Mouse (Mus musculus) intestine, embryonic 15.5 days (tissue): Measurements from ENCODE around the gene Scube3. TPM values are rescaled to one million over a fixed set of nuclear protein-coding genes. Genes with fewer than 3 reads are reported as not detected.

ENCODE experiments used
- ATAC-seq: fragments of 200-750 bp; cut with Nextera tagmentation; 2 replicates; pipeline ENCODE4 v1.8.0; 2017; ENCODE audit warnings: moderate TSS enrichment, moderate library complexity
- H3K27ac ChIP-seq: fragments of 300-500 bp; sonication (generic); 2 replicates; pipeline ENCODE4 v1.5.1; 2015; ENCODE audit warnings: mild to moderate bottlenecking, inconsistent platforms
- H3K27me3 ChIP-seq: fragments of 300-500 bp; sonication (generic); replicated peaks from 2 replicates; pipeline ENCODE4 v1.6.1; 2015; ENCODE audit warnings: inconsistent platforms
- H3K36me3 ChIP-seq: fragments of 300-500 bp; sonication (generic); 2 replicates; pipeline ENCODE4 v1.6.1; 2015; ENCODE audit warnings: inconsistent platforms
- H3K4me1 ChIP-seq: fragments of 300-500 bp; sonication (generic); replicated peaks from 2 replicates; pipeline ENCODE4 v1.6.1; 2015; ENCODE audit warnings: inconsistent platforms
- H3K4me2 ChIP-seq: fragments of 300-500 bp; sonication (generic); replicated peaks from 2 replicates; pipeline ENCODE4 v1.6.1; 2015; ENCODE audit warnings: mild to moderate bottlenecking, inconsistent platforms
- H3K4me3 ChIP-seq: fragments of 300-500 bp; sonication (generic); replicated peaks from 2 replicates; pipeline ENCODE4 v1.5.1; 2015; ENCODE audit warnings: inconsistent platforms
- H3K9ac ChIP-seq: fragments of 300-500 bp; sonication (generic); 2 replicates; pipeline ENCODE4 v1.6.1; 2015; ENCODE audit warnings: inconsistent platforms
- H3K9me3 ChIP-seq: fragments of 300-500 bp; sonication (generic); 2 replicates; pipeline ENCODE4 v1.6.1; 2016; ENCODE audit warnings: inconsistent platforms
- WGBS: fragments of 180-500 bp; shearing (Covaris S2); methylation state at CpG from one replicate; pipeline ENCODE4 v1.1.7; 2015; 5-methylcytosine and 5-hydroxymethylcytosine counted together
- polyA plus RNA-seq: library from polyadenylated mRNA; unstranded; fragments of >200 nt; fragmentation: Nextera tagmentation; extraction: Ambion mirVana; gene quantifications from 2 replicates; pipeline ENCODE4 v1.2.1, GENCODE M21; 2015

Scube3 gene
- 2.0 and 2.5 TPM in 2 replicates for polyA plus RNA-seq

GRCm38 (mm10) chr17:28141771-28142699 is at the start of gene Scube3:
Scube3 (plus strand) TSS chr17:28142141.
- Histone ChIP-seq H3K36me3 (no peaks in the 10 kb centered on the region), H3K4me1 (peaks cover 30% of the 10 kb centered on the region), H3K27ac (peak within 1 kb of the TSS; percentile 30; the same call in 1 of the 2 replicates), H3K4me3 (peak within 1 kb of the TSS; percentile 67), H3K9me3 (no peaks in the 10 kb centered on the region), H3K27me3 (peaks cover 13% of the 10 kb centered on the region), H3K4me2 (peak within 1 kb of the TSS; percentile 99), H3K9ac (peak within 1 kb of the TSS; percentile 66)
- WGBS, result under 1% methylated on average over 70 of the region's 97 CpGs
- peak; percentile 76 for ATAC-seq

- H3K36me3 ChIP-seq, result no peaks in the 10 kb centered on the region
- no peak overlapping the region for H3K9ac ChIP-seq
- ATAC-seq, result no peak
- no peaks in the 10 kb centered on the region for H3K27me3 ChIP-seq
- 86% methylated on average over 2 of the region's 2 CpGs for WGBS
- H3K4me1 ChIP-seq, result no peaks in the 10 kb centered on the region
- no peak overlapping the region for H3K4me2 ChIP-seq
- no peak overlapping the region for H3K4me3 ChIP-seq
- no peak overlapping the region for H3K27ac ChIP-seq
- no peaks in the 10 kb centered on the region for H3K9me3 ChIP-seq
These were observed 49.6 kb upstream of the Scube3 start for GRCm38 (mm10) chr17:28092297-28092696.

- H3K4me1 ChIP-seq, result no peaks in the 10 kb centered on the region
- no peaks in the 10 kb centered on the region for H3K9me3 ChIP-seq
- H3K27me3 ChIP-seq, result no peaks in the 10 kb centered on the region
- no peaks in the 10 kb centered on the region for H3K36me3 ChIP-seq
- H3K27ac ChIP-seq, result no peak overlapping the region
- no peak for ATAC-seq
- H3K9ac ChIP-seq, result no peak overlapping the region
- 80% methylated on average over 3 of the region's 3 CpGs for WGBS
- no peak overlapping the region for H3K4me3 ChIP-seq
- no peak overlapping the region for H3K4me2 ChIP-seq
These were observed 48.1 kb upstream of the Scube3 start for GRCm38 (mm10) chr17:28093837-28094236.

GRCm38 (mm10) chr17:28096418-28096817 is 45.5 kb upstream of the Scube3 start:
- 79% methylated on average over 10 of the region's 10 CpGs for WGBS
- Histone ChIP-seq H3K9me3 (no peaks in the 10 kb centered on the region), H3K4me2 (no peak overlapping the region), H3K36me3 (no peaks in the 10 kb centered on the region), H3K27me3 (no peaks in the 10 kb centered on the region), H3K9ac (no peak overlapping the region), H3K4me3 (no peak overlapping the region), H3K4me1 (no peaks in the 10 kb centered on the region), H3K27ac (no peak overlapping the region)
- ATAC-seq, result no peak

GRCm38 (mm10) chr17:28097308-28097707 is 44.6 kb upstream of the Scube3 start:
- H3K4me2 ChIP-seq, result no peak overlapping the region
- ATAC-seq, result no peak
- H3K4me3 ChIP-seq, result no peak overlapping the region
- no peak overlapping the region for H3K27ac ChIP-seq
- no peaks in the 10 kb centered on the region for H3K27me3 ChIP-seq
- H3K9ac ChIP-seq, result no peak overlapping the region
- H3K9me3 ChIP-seq, result no peaks in the 10 kb centered on the region
- H3K4me1 ChIP-seq, result 0 out of 2 replicates have a peak, but pooled peaks cover 4% of the 10 kb centered on the region
- no peaks in the 10 kb centered on the region for H3K36me3 ChIP-seq
- 80% methylated on average over 13 of the region's 13 CpGs for WGBS

GRCm38 (mm10) chr17:28099086-28099485 is 42.9 kb upstream of the Scube3 start:
- 57% methylated on average over 3 of the region's 3 CpGs for WGBS
- no peak overlapping the region for H3K4me3 ChIP-seq
- H3K27me3 ChIP-seq, result no peaks in the 10 kb centered on the region
- H3K27ac ChIP-seq, result no peak overlapping the region
- no peaks in the 10 kb centered on the region for H3K9me3 ChIP-seq
- H3K4me2 ChIP-seq, result no peak overlapping the region
- no peaks in the 10 kb centered on the region for H3K36me3 ChIP-seq
- ATAC-seq, result no peak
- H3K9ac ChIP-seq, result no peak overlapping the region
- 0 out of 2 replicates have a peak, but pooled peaks cover 4% of the 10 kb centered on the region for H3K4me1 ChIP-seq

- WGBS, result 91% methylated on average over 1 of the region's 1 CpGs
- H3K27ac ChIP-seq, result no peak overlapping the region
- H3K27me3 ChIP-seq, result no peaks in the 10 kb centered on the region
- H3K4me2 ChIP-seq, result no peak overlapping the region
- H3K4me3 ChIP-seq, result no peak overlapping the region
- no peak overlapping the region for H3K9ac ChIP-seq
- H3K36me3 ChIP-seq, result no peaks in the 10 kb centered on the region
- H3K9me3 ChIP-seq, result no peaks in the 10 kb centered on the region
- H3K4me1 ChIP-seq, result 0 out of 2 replicates have a peak, but pooled peaks cover 4% of the 10 kb centered on the region
- no peak for ATAC-seq
These were observed 41.3 kb upstream of the Scube3 start for GRCm38 (mm10) chr17:28100669-28101068.

GRCm38 (mm10) chr17:28101284-28101887 is 40.6 kb upstream of the Scube3 start:
- Histone ChIP-seq H3K9me3 (no peaks in the 10 kb centered on the region), H3K36me3 (no peaks in the 10 kb centered on the region), H3K27ac (no peak overlapping the region), H3K4me2 (no peak overlapping the region), H3K9ac (no peak overlapping the region), H3K4me3 (no peak overlapping the region), H3K27me3 (no peaks in the 10 kb centered on the region), H3K4me1 (0 out of 2 replicates have a peak, but pooled peaks cover 4% of the 10 kb centered on the region)
- no peak for ATAC-seq
- 33% methylated on average over 12 of the region's 12 CpGs for WGBS

GRCm38 (mm10) chr17:28101902-28102319 is 40.0 kb upstream of the Scube3 start:
- ATAC-seq, result no peak
- no peaks in the 10 kb centered on the region for H3K27me3 ChIP-seq
- no peak overlapping the region for H3K27ac ChIP-seq
- H3K4me3 ChIP-seq, result no peak overlapping the region
- 0 out of 2 replicates have a peak, but pooled peaks cover 4% of the 10 kb centered on the region for H3K4me1 ChIP-seq
- 26% methylated on average over 10 of the region's 10 CpGs for WGBS
- no peak overlapping the region for H3K4me2 ChIP-seq
- H3K9ac ChIP-seq, result no peak overlapping the region
- H3K9me3 ChIP-seq, result no peaks in the 10 kb centered on the region
- no peaks in the 10 kb centered on the region for H3K36me3 ChIP-seq

GRCm38 (mm10) chr17:28104416-28104815 is 37.5 kb upstream of the Scube3 start:
- H3K9me3 ChIP-seq, result no peaks in the 10 kb centered on the region
- H3K4me3 ChIP-seq, result no peak overlapping the region
- H3K27me3 ChIP-seq, result no peaks in the 10 kb centered on the region
- 0 out of 2 replicates have a peak, but pooled peaks cover 4% of the 10 kb centered on the region for H3K4me1 ChIP-seq
- 76% methylated on average over 6 of the region's 6 CpGs for WGBS
- no peaks in the 10 kb centered on the region for H3K36me3 ChIP-seq
- ATAC-seq, result no peak
- no peak overlapping the region for H3K27ac ChIP-seq
- H3K4me2 ChIP-seq, result no peak overlapping the region
- H3K9ac ChIP-seq, result no peak overlapping the region

GRCm38 (mm10) chr17:28106352-28106751 is 35.6 kb upstream of the Scube3 start:
- no peak for ATAC-seq
- no peaks in the 10 kb centered on the region for H3K36me3 ChIP-seq
- WGBS, result 80% methylated on average over 6 of the region's 6 CpGs

GRCm38 (mm10) chr17:28107275-28107674 is 34.7 kb upstream of the Scube3 start:
- Histone ChIP-seq H3K9me3 (no peaks in the 10 kb centered on the region), H3K4me2 (no peak overlapping the region), H3K36me3 (no peaks in the 10 kb centered on the region), H3K27ac (no peak overlapping the region), H3K27me3 (no peaks in the 10 kb centered on the region), H3K4me1 (no peaks in the 10 kb centered on the region), H3K9ac (no peak overlapping the region), H3K4me3 (no peak overlapping the region)
- 27% methylated on average over 14 of the region's 14 CpGs for WGBS
- no peak for ATAC-seq

More at GRCm38 (mm10) chr17:28106352-28106751, 35.6 kb upstream of the Scube3 start:
- Histone ChIP-seq H3K4me3 (no peak overlapping the region), H3K4me1 (0 out of 2 replicates have a peak, but pooled peaks cover 4% of the 10 kb centered on the region), H3K27me3 (no peaks in the 10 kb centered on the region), H3K9me3 (no peaks in the 10 kb centered on the region), H3K9ac (no peak overlapping the region), H3K27ac (no peak overlapping the region), H3K4me2 (no peak overlapping the region)
